Mouse (Mus musculus): Measurements from ENCODE around the gene Cdk18.
A peak's percentile ranks its signal among the peaks of the same experiment; 100 is the strongest.

GRCm38 (mm10) chr1:132140171-132140570, 687 bp upstream of the Cdk18 start:
- peak; percentile 11 for TF ChIP-seq CTCF (IDR thresholded peaks at IDR 0.05; ENCODE audit: control insufficient read depth, insufficient read depth, insufficient read length)
- no peak for TF ChIP-seq MYOD1 (IDR thresholded peaks at IDR 0.05; ENCODE audit: control insufficient read depth, insufficient read length, low read depth)
- TF ChIP-seq MYOG (IDR thresholded peaks at IDR 0.05; ENCODE audit: control insufficient read depth, extremely low read depth, insufficient read length), result no peak
- no peak for TF ChIP-seq CEBPB (IDR thresholded peaks at IDR 0.05; ENCODE audit: low read depth)
- no peak for TF ChIP-seq USF1 (IDR thresholded peaks at IDR 0.05; ENCODE audit: low read depth)

All from C2C12 (cell line).